Mouse (Mus musculus) large intestine, adult 2 months (tissue): ENCODE data around the gene Kcnd3. TPM values are rescaled to one million over a fixed set of nuclear protein-coding genes. Genes with fewer than 3 reads are reported as not detected.

ENCODE experiments used
- DNase-seq: peaks from one replicate; pipeline ENCODE4 v3.0.0-alpha.2; 2012; ENCODE audit warnings: low read depth, low spot score
- WGBS: fragments of 180-500 bp; shearing (Covaris S2); methylation state at CpG from one replicate; pipeline ENCODE4 v1.1.7; 2018; 5-methylcytosine and 5-hydroxymethylcytosine counted together
- polyA plus RNA-seq: library from polyadenylated mRNA; depleted of rRNA; stranded (reverse); fragments of >200 nt; gene quantifications from 2 replicates; pipeline ENCODE4 v1.2.3, GENCODE M21; 2012

Gene Kcnd3
- polyA plus RNA-seq, 1 experiment: 0.62 TPM

DNA sequence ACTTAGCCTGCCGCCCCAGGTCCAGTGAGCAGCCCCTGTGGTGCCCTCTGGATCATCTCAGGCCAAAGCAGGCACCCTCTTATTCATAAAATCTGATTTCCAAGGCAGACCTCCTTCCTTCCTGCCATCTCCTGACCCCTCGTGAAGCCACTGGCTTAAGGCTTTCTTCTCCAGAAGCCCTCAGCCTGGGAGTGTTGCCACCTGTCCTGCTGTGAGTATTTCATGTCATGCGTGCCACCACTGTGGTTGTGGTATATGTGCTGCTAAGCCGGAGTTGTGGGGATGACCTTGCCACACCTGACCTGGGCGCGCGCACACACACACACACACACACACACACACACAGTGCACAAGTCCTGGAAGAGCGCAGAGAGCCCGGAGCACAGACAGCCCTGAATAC lies 117.8 kb downstream of the Kcnd3 start:
- DNase-seq: no peak
- 68% methylated on average over 9 of the region's 9 CpGs for WGBS

- DNase-seq: no peak
- WGBS: 36% methylated on average over 3 of the region's 3 CpGs
Observed at GRCm38 (mm10) chr3:105570818-105571217, 118.7 kb downstream of the Kcnd3 start.

GRCm38 (mm10) chr3:105571944-105572343 lies 119.8 kb downstream of the Kcnd3 start:
- WGBS: 67% methylated on average over 1 of the region's 1 CpGs
- no peak for DNase-seq

DNA sequence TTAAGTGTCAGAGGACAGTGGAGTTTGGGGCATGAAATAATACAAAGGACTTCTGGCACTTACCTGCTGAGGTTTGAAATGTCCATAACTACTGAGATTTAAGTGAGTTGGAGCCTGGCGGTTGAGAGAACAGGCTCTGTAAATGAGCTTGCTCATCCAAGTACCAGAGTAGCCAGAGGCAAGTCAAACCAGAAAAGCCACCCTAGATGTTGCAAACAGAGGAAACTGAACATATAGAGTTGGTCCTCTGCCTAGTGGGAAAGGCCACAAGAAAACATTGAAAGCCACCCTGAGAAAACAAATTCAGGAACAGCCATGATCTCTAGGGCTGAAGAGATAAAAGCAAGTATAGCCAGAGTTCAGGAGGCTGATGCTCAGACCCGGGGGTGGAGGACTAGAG lies 121.0 kb downstream of the Kcnd3 start:
- 79% methylated on average over 2 of the region's 2 CpGs for WGBS
- no peak for DNase-seq

GRCm38 (mm10) chr3:105578320-105578719 lies 126.2 kb downstream of the Kcnd3 start:
- 72% methylated on average over 3 of the region's 3 CpGs for WGBS

DNA sequence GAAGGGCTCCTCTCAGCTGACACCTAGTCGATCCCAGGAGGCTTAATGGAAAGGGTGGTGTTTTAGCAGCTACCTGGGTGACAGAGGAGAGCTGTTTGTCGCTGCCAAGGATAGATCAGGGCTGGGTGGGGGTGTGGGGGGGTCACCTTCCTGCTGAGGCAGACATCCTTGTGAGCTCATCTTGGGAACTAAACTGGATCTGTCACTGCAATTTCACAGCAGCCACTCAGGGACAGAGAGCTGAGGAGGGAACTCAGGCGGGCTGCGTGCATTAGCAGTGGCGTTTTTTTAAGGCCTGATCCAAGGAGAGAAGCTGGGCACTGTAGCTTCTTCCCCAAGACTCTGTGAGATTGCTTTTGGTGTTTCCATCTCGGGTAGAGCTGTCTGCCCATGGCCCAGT lies 129.0 kb downstream of the Kcnd3 start:
- 60% methylated on average over 6 of the region's 6 CpGs for WGBS
- no peak for DNase-seq

More at GRCm38 (mm10) chr3:105578320-105578719, 126.2 kb downstream of the Kcnd3 start:
- no peak for DNase-seq

- 56% methylated on average over 4 of the region's 4 CpGs for WGBS
Observed at GRCm38 (mm10) chr3:105585734-105586159, 133.6 kb downstream of the Kcnd3 start.

DNA sequence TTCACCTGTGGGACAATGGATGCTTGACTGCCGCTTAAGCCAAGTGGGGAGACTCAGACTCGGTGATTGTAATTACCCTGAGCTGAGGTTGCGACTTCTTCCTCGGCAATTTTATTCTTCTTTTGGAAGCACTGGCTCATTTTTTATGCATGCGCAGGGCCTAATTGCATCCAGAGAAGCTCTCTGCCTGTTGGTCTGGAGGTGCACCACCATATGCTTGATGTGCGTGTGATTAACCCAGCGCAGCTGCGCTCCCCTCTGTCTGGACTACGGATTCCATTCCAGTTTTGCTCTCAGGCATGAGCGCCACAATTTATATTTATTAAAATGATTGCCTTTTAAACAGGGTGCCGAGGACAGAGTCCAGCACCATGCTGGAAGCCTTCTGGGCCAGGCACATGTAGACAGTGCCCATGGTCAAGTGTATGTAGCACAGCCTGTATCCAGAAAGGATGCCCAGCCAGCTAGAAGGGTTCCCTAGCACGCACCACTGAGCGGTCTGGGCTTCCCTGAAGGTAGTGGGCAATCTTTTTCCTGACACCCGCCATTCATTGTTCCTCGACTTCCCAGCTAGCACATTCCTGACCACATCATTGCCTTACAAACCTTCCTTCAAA lies 138.0 kb downstream of the Kcnd3 start:
- DNase-seq: no peak
- 81% methylated on average over 15 of the region's 15 CpGs for WGBS

More at GRCm38 (mm10) chr3:105585734-105586159, 133.6 kb downstream of the Kcnd3 start:
- no peak for DNase-seq

DNA sequence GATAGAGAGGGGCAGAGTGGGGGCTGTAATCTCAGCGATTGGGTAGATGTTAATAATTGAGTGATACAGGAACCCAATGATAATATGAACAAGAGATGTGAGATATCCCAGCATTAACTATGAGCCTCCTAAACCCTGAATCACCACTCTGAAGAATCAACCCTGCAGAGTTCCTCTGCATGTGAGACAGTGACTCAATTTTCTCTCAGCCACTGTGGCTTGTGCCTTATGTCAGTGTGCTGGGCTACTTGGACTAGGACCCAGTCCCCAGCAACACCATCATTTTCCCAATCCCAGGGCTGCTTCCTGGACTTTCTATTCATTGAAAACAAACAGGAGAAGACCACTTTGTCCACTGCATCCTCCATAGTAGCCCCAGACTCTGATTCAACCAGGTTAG lies 139.6 kb downstream of the Kcnd3 start:
- WGBS: 100% methylated on average over 1 of the region's 1 CpGs
- DNase-seq: no peak

DNA sequence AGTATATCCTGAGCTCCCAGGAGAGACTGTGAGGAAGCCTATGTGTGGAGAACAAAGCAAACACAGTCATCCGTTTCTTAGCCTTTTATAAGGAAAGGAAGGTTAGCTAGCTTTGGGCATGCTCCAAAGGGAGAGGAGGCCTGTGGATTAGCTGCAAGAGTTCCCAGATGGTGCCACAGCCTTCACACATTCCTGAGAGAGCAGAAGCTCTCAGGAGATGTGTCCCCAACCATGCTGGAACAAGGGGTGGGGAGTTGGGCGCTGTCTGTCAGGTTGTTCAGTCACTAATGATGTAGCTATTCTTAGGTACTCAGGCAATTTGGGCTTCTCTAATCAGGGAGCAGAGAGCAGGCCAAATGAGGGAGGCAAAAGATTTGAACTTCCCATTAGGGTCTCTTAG lies 140.1 kb downstream of the Kcnd3 start:
- 57% methylated on average over 2 of the region's 2 CpGs for WGBS
- DNase-seq: no peak

DNA sequence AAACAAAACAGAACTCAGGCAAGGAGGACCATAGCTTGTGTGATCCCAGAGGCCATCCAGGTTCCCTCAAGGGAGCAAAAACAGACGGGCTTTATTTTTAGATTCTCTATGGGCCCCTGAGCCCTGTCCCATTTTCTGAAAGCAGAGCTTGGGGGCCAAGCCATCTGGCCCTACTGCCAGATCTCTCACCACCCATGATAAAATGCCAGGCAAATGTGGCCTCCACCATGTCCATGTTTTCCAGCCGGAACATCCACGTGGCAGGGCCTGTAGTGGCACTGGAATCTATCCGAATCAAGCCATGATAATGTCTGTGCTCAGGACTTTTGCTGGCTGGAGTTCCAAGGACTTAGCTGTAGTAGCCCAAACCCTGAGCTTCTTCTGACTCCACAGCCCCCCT lies 148.4 kb downstream of the Kcnd3 start:
- WGBS: 84% methylated on average over 4 of the region's 4 CpGs

DNA sequence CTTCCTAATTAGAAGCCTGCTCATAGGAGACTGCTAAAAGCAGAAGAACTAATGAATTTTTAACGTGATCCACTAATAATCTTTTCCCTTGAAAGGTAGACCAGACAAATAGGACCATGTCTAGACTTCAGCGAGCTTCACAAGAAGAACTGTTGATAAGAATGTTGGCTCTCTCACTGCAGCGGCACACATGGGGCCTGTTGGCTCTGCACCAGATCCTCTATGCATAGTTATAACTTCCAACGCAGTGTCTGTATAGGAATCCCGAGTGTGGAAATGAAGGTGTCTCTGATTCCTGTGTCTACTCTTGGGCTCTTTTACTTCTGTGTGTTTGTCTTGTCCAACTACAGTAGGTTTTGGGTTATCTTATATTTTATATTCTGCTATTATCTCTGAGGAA lies 150.8 kb downstream of the Kcnd3 start:
- DNase-seq: no peak
- 87% methylated on average over 5 of the region's 5 CpGs for WGBS

More for the DNA sequence above, 148.4 kb downstream of the Kcnd3 start:
- DNase-seq: no peak

DNA sequence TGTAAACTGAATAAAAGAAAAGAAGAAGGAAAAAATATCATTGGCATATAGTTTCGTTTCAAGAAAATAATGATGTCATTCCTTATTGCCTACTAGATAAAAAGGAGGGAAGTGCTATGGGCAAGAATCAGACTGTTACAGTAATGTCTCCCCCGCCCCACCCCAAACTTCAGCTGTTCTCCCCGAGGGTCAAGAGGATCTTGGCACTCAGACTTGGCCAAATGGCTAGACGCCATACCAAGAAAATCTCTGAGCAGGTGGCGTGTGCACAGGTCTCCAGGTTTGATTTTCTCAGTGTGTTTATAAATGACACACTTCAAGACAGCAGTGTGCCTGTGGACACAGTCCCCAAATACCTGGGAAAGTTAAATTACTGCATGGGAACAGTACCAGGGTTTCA lies 153.6 kb downstream of the Kcnd3 start:
- WGBS: 66% methylated on average over 5 of the region's 5 CpGs
- no peak for DNase-seq

DNA sequence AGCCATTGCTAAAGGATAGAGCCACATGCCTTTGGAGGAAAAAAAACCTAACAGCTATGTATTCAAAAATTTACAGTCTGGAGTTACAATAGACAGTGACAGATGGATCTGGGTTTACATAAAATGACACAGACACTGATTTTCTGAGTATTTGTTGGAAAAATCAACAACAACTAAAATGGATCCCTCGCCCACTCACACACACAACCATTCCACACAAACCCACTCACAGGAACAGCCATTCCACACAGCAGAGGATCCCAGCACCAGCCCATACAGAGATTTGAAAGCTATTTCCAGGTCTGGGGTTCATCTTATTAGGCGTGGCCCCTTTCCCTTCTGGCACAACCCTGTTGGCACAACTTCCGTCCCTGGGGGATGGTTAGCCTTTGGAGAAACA lies 156.7 kb downstream of the Kcnd3 start:
- WGBS: 69% methylated on average over 3 of the region's 3 CpGs
- DNase-seq: no peak

- WGBS: 80% methylated on average over 7 of the region's 7 CpGs
- DNase-seq: no peak
Observed at GRCm38 (mm10) chr3:105611531-105612422, 159.6 kb downstream of the Kcnd3 start.

GRCm38 (mm10) chr3:105612423-105612814 lies 160.3 kb downstream of the Kcnd3 start:
- 76% methylated on average over 4 of the region's 4 CpGs for WGBS
- no peak for DNase-seq

- WGBS: 89% methylated on average over 2 of the region's 2 CpGs
- no peak for DNase-seq
Observed at GRCm38 (mm10) chr3:105616861-105617743, 165.0 kb downstream of the Kcnd3 start.

DNA sequence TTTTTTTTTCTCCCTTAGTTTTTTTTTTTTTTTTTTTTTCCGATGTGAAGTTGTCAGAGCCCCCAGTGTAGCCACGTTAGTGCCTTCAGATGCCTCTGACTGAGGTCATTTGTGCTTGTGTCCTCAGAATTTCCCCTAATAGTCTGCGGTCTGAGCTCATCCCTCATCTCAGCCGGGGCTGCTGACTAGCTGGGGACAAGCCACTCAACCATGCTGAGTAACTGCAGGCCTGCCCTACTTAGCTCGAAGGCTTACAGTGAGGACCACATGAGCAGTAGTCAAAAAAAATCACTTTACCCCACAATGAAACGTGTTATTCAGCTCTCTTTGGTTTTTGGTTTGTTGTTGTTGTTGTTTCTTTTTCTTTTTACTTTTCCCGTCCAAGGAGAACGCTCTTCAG lies 169.0 kb downstream of the Kcnd3 start:
- 59% methylated on average over 8 of the region's 8 CpGs for WGBS
- DNase-seq: no peak

- no peak for DNase-seq
- whole genome bisulfite sequencing: 60% methylated on average over 4 of the region's 4 CpGs
Observed at GRCm38 (mm10) chr3:105623137-105623536, 171.0 kb downstream of the Kcnd3 start.

DNA sequence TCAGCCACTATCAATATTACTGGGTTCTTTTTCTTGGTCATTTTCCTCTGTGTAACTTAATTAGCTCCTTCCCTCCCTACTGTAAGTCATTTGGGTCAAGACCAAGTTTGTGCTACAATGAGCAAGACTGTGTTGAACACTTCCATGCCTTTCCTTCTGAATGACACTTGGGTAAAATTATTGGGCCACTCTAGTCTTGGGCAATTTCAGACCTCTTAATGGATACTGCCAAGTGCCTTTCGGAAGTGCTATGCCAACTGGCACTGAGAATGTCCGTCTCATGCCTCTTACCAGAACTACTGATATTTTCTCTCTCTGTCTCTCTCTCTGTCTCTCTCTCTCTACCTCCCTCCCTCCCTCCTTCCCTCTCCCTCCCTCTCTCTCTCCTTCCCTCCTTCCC lies 173.8 kb downstream of the Kcnd3 start:
- WGBS: 84% methylated on average over 2 of the region's 2 CpGs
- no peak for DNase-seq
